Mouse (Mus musculus) kidney, adult 11 months (tissue): ENCODE data around the gene Arpc1a.
"Not testable (repeated sequence)": the region's sequence is repeated elsewhere in the genome, so short reads cannot be mapped to it uniquely, and the experiment has no call there.

Experiments
- DNase-seq: peaks from one replicate; pipeline ENCODE4 v3.0.0; 2022

Gene Arpc1a

DNA sequence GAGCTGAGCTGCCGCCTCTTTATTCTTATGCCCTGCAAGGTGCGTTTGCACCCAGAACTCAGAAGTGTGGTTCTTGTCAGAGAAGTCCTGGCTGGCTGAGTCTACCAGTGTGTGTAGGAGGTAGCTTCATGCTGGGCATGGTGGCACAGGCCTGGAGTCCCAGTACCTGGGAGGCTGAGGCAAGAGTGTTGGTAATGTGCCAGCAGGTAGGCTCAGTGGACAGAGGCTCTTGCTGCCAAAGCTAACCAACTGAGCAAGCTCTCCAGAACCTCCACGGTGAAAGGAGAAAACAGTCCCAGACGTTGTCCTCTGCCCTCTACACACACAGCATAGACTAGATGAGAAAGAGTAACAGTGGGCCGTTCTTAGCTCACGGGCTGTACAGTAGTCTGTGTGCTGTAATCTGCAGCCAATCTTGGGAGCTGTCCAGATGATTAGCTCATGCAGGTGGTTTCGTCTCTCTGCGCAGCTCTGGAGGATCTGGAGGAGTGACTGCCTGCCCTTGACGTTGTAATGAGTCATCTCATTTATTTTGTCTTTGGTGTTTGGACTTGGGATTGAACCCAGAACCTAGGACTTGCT is 22.2 kb downstream of the Arpc1a start:
- DNase-seq = no peak

DNA sequence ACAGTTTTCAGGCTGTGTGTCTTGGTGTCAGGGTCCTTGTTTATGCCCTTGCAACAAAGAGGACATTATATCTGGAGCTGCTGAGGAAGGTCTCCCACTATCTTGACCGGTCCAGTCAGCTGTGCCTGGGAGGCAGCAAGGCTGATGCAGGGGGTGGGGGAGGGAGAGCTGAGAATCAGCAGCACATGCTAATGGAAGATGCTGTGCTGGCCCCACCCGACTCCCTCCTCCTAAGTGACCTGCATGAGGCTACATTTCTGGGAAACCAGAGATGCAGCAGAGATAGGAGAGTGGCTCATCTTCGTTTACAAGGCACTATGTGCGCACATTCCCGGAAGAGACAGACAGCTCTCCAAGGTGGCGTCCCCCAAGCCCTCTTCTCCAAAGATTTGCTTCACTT is 26.8 kb downstream of the Arpc1a start:
- no peak for DNase-seq

DNA sequence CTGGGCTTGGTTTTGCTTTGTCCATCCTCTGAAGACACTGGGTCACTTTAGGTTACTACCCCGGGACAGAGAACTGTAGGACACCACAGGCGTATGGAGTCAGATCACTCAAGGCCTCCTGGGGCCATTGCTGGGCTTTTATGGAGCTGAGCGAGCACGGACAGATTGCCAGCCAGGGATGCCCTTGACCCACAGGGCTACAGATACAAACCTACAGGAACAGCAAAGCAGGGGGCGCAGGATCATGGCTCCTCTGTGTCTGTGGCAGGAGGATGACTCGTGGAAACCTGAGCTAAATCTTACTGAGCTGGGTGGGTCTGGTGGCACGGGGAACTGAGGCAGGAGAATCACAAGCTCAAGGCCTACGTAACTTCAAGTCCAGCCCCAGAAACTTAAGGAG is 28.9 kb downstream of the Arpc1a start:
- DNase-seq = no peak

DNA sequence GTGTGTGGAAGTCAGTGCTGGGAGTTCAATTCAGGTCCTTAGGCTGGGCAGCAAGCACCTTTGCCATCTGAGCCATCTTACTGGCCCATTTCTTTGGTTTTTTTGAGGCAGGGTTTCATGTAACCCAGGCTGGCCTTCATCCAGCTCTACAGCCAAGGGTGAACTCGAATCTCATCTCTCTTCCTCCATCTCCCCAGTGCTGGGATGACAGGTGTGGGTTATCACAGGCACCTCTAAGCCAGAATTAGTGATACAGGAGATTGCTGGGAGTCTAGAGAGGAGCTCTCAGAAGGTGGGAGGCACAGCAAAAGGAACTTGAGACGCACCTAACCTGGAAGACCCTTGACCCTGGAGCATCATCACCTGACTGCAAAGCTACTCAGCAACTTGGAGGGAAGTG is 29.8 kb downstream of the Arpc1a start:
- no peak for DNase-seq

DNA sequence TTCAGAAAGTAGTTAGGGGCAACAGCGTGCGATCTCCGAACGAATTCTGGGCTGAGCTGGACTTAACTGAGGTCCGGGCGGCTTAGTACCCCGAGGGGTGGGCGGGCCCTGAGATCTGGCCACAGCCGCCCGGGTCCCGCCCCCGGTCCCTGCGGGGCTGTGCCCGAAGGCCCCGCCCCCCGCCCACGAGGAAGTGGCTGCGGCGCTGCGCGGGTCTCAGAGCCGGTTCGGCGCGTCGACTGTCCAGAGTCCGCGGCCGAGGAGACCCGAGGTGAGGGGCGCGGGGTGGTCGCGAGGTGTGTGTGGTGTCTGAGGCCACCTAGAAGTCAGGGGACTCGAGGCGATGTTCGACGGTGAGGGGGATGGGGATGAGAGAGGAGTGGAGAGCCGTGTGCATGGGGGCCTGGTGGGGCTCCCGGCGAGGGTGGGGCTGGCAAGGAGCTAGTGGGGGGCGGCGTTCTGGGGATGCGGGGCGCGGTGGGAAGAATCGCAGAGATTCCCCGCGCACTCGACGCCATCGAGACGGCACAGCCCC is 30.5 kb downstream of the Arpc1a start, which contains the start of gene Arpc1b:
Gene Arpc1b (plus strand): TSS at position 145 of the 535 bp plus-strand sequence.
- peak; percentile 58 for DNase-seq

DNA sequence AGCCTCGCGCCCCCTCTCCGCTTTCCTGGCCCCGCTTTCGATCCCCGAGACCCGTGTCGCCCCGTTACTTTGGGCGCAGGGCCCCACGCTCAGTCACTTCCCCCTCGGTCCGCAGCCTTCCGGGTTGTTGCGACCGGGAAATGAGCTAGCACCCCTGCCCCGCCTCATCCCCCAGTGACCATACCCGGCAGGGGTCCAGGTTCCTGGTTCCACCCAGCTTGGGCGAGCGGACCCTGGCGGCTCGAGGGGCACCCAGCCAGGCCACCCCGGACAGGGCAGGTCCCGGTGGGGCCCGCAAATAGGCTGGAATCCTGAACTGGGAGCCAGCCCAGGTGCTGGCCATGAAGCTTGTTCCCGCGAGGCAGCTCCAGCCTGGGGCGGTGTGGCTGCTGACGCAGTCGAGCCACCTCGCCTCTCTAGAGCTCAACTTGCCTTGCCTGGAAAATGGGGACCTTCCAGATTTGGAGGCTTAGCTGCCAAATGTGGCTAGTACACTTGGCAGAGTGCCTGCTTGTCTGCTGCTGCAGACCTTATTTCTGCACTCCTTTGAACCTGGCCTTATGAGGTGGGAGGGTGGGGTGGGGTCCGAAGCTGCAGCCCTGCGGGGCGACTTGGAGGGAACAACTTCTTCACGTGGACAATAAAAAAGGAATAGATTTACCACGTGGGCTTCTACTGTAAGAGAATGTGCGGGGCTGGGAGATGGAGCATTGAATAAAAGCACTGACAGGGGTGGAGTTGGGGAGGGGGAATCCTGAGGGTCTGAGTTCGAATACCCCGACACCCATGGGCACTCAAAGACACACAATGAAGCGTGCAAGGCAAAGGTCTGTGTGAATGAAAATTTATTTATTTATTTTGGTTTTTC is 31.2 kb downstream of the Arpc1a start:
- peak; percentile 41 for DNase-seq

DNA sequence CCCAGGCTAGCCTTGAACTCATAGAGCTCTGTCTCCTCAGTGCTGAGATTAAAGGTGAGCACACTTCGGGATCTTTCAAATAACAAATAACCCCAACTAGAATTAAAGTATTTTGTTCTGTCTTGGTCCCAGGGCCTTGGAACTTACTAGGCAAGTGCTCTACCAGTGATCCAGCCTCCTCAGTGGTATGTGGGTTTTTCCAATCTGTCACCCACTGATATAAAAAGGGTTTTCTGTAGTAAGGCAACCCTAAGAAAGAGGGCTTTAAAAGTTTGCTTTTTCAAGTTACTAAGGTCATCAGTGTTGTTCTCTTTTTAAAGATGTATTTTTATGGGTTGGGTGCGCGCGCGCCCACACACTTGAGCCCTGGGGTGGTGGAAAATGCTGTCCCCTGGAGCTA is 32.1 kb downstream of the Arpc1a start:
- no peak for DNase-seq

DNA sequence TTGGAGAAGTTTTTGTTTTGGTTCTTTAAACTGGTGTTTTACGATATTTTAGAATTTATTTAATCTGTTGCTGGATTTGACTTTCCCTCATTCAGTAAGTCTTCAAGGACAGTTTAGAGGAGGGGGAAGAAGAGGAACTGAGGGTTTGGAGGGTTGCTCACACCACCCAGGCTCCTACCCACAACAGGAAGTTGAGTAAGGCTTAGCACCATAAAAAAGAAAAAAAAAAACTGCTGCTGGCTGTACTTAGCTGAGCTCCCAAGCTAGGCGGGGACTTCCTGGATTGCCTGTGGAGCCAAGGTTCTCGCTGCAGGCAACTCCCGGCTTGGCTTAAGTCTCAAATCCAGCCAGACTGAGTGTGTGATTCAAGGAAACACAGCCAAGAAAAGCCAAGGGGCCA is 32.7 kb downstream of the Arpc1a start:
- peak; percentile 81 for DNase-seq

DNA sequence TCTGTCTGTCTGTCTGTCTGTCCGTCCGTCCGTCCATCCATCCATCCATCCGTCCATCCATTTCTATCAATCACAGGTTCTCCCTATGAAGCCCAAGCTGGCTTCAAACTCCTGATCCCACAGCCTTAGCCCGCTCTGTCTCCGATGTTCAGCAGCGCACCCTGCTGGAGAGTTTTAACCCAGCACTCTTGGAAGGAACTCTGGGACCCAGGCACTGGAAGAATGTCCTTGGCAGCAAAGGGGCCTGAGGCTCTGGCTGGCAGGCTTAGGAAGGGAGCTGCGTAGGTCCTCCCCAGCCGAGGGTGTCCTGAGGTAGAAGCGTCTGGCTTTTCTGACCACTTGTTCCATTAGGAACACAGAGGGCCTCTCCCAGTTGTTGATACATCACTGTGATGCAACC is 33.3 kb downstream of the Arpc1a start:
- DNase-seq = peak; percentile 44

DNA sequence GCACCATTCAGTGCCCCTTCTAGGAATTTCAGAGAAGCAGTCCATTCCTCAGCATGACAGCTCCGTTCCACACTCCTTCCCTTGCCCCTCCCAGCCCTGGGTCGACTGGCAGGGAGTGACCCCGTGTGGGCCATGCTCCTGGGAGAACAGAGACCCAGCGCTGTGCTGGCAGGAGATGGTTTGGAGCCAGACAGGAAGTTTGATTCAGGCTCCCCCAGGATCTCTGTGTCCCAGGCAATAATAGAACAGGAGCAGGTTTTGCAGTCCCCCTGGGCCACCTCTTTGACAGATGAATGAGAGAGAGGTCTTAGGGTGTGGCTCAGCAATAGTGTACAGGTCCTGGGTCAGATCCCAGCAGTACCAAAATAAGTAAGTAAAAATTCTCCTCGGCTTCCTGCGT is 34.4 kb downstream of the Arpc1a start:
- DNase-seq = no peak

DNA sequence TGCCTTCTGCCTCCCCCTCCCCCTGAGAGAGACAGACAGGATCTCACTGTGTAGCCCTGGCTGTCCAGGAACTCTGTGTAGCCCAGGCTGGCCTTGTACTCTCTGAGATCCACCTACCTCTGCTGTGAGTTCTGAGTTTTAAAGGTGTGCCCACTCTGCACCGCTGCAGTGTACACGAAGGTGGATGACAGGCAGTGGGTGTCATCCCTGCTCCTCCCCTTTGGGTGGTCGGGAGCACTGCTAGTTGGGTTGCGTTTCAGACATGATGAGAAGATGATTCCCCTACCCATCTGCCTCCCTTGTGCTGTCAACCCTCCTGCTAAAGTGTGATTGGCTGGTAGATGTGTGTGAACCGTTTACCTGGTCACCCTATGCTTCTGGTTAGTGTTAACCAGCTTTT is 34.8 kb downstream of the Arpc1a start:
- DNase-seq = no peak

DNA sequence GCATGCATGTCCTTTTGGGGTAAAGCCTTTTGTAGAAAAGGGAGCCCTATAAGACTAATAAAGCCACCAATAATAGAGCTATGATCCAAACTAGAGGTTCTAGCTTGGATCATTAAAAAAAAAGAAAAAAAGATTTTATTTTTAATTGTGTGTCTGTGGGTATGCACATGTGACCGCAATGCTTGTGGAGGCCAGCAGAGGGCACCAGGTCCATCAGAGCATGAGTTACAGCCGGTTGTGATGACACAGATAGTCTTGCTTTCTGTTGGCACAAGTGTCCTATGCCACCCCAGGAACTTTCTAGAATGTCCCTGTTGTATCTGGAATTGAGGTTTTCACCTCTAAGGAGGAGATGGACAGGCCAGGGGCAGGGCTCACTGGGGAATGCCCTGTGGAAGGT is 35.8 kb downstream of the Arpc1a start:
- DNase-seq = no peak

DNA sequence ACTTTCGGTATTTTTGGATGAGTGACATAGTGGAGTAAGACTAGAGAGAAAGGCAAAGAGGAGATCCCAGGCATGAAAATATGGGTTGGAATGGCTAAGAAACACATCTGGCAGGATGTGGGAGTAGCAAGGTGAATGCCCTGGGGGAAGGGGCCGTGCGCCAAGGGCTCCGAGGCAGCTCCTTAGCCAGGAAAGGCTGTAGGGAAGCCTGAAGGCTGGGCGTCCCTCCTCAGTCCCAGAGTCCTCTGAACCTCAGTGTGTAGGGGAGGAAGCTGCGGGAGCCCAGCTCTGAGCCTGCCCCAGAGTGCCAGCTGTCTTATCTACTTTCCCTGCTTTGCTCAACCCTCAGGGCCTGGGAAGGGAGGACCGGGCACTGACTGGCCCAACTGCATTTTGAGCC is 37.3 kb downstream of the Arpc1a start:
- no peak for DNase-seq

DNA sequence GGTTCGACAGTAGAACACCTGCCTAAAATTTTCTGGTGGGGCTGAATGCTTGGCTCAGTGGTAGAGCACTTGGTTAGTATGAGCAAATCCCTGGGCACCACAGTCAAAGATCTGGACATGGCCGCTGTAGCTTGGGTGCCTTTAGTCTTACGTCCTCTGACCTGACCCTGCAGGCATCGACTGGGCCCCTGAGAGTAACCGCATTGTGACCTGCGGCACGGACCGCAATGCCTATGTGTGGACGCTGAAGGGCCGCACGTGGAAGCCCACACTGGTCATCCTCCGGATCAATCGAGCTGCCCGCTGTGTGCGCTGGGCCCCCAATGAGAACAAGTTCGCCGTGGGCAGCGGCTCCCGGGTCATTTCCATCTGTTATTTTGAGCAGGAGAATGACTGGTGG is 39.8 kb downstream of the Arpc1a start:
- DNase-seq = no peak

DNA sequence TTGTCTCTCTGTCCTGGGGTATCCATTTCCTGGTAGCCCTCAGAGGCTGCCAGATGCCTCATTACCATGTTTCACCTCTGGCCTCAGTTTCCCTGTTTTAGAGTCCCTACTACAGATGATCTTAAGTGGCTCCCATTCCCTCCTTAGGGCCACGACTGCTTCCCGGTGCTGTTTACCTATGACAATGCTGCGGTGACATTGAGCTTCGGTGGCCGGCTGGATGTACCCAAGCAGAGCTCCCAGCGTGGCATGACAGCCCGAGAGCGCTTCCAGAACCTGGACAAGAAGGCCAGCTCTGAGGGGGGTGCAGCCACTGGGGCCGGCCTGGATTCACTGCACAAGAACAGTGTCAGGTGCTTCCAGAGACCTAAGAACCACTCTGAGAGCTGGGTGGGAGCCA is 43.0 kb downstream of the Arpc1a start:
- DNase-seq = no peak

DNA sequence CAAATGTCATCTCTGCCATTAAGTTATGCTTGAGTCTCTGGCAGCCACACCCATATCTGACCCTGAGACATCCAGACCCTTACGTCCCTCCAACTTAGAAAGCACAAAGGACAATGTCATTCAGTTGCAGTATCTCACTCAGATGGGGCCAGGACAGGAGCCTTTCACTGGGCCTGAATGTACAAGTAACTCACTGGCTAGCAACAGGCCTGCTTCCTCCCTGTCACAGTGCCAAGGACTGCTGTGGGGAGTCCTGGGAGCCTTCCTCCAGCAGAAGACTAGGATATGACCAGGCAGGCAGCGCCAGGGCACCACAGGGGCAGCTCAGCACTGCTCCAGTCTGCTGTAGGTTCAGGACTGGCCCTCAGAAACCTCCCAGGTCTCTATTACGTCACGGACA is 45.5 kb downstream of the Arpc1a start:
- no peak for DNase-seq

DNA sequence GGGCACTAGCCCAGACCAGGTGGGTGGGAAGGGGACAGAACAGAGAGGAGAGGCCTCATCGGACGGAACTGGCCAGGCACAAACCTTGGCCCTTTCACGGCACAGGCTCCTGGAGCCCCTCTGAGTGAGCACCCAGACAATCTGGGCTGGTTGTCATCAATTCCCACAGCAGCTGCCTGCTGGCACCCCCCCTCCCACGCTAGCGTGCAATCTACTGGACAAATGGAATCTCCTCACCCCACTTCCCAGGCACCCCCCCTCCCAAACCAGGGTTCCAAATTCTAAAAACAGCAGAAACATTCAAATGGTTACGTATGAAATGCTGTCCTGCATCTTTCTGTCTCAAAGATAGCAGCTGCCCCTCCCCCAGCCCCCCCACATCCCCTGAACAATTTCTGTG is 46.1 kb downstream of the Arpc1a start:
- not testable (repeated sequence) for DNase-seq

DNA sequence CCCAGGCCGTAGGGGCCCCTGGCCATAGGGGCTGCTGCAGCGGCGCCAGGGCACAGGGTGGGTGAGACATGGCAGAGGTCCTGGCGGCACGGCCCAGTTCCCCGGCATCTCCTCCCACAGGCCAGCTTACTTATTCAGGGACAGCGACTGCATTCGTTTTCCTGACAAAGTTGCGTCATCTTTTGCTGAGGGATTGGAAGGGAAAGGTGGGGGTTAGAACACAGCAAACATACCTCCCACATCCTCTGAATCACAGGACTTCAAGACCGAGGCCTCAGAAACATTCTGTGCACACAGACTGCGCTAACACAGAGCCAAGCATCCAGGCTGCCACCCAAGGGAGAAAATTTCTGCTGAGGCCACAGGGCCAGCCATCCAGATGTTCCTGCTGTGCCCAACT is 46.6 kb downstream of the Arpc1a start:
- DNase-seq = no peak

DNA sequence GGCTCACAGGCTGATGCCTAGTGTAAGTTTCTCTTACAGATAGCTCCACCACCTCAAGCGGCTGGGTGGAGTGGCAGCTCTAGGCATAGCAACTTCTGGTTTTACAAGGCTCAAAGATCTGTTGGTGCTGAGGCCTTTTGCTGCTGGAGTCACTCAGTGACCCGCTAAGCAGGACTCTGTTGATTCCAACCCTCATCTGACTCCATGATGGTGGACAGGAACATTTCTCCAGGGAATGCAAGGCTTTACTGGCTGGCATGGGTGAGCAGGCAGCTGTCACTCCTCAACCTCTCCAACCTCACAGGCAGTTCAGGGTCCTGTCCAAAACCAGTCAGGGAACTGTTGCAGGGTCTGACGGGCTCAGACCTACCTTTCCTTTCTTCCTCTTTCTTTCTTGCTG is 47.4 kb downstream of the Arpc1a start:
- DNase-seq = no peak

DNA sequence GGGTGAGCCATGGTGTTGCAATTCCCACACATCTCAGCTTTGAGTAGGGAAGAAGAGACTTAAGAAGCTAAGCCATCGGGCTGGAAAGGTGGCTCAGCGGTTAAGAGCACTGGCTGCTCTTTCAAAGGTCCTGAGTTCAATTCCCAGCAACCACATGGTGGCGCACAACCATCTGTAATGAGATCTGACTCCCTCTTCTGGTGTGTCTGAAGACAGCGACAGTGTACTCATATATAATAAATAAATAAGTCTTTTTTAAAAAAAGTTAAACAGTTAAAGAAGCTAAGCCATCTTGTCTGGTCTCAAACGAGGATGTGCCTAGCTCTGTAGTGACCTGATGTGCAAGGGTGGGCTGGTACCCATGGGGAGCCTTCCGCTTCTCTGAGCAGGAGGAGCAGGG is 49.6 kb downstream of the Arpc1a start:
- DNase-seq = not testable (repeated sequence)

DNA sequence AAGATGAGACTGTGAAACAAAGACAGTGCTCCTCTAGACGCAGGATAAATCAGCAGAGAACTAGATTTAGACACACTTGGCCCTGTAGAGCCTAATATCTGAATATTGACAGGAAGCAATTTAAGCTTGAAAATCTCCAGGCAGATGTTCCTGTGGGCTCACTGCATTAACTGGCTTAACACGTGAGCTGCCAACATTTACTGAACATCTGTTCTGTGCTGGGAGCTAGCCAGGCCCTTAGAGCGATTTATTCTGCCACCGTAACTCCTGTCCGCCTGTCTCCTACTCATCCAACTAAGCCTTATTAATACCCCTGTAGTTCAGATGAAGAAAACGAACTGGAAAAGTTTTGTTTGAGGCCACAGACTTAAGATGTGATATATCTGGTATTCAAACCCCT is 55.2 kb downstream of the Arpc1a start:
- no peak for DNase-seq

DNA sequence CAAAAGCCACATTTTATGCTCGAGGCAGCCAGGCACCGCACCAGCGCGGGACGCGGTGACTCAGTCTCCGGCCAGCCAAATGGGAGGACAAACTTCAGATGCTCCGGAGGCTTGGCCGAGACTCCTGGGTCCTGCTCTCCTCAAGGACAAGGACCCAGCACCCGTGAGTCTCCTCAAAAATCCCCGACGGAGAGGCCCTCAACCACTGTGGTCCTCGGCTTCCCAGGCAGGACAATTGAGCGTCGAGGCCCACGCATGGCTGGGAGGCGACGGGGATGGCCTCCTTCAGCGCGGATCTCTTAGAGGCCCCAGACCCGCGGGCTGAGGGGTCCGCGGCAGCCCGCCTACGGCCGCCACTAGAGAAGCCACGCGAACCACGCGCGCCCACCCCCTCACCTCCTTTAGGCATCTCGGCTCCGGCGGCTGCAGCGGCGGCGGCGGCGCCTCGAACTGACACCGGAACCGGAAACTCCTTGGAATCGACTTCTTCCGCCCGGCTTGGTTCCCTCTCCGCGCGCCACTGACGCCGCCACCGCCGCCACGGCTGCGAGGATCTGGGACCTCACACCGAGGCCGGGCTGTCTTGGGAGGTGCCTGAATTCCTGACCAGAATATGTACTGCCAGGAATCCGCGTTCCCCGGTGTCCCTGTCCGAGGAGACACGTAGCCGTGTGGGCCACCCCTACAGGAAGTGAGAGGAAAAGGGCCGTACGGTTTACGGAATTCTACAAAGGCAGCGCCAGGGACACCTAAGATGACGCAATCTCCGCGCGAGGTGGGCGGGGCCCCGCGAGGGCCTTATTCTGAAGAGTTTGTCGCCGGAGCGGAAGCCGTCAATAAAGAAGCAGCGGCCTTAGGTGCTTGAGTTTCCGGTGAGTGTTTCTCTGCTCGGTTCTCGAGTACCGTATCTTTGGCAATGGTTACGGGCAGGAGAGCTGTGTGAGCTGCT is 56.2 kb downstream of the Arpc1a start, which contains the start of the genes Pdap1 and Bud31:
Gene Pdap1 (minus strand): TSS at position 668 of the 949 bp plus-strand sequence.
Gene Bud31 (plus strand): TSS at position 792 of the 949 bp plus-strand sequence.
- DNase-seq = peak; percentile 93

DNA sequence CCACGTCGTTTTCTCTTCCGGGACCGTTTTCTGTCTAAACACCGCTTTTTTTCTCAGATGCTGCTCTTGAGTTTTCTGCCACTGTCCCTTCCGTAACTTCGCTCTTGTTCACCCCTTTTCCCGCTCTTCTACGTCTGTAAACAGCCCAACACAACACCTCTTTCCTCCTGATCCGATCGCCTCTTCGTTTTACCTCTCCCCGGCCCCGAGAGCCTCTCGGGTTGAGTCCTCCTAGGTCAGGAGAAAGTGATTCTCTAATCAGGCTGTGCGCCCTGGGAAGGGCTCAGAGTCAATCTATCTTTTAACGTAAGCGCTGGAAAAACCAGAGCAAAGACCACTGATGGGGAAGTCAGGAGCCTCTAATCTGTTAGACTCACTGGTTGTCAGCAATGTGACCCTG is 57.0 kb downstream of the Arpc1a start:
- DNase-seq = no peak
